Mouse (Mus musculus) olfactory bulb, adult 2 months (tissue): ENCODE results near the gene Swt1.

Experiments used
- CTCF ChIP-seq: fragments of 200-500 bp; IDR thresholded peaks from 2 replicates; pipeline ENCODE4 v1.5.1; 2012; ENCODE audit warnings: low read depth, mild to moderate bottlenecking, low read length, moderate library complexity; ENCODE audit not compliant: insufficient read depth
- POLR2A ChIP-seq: fragments of 200-500 bp; IDR thresholded peaks from 2 replicates; pipeline ENCODE4 v1.6.1; 2012; ENCODE audit warnings: mild to moderate bottlenecking, low read depth, low read length, moderate library complexity; ENCODE audit not compliant: insufficient read depth

GRCm38 (mm10) chr1:151422178-151422577 lies 6.1 kb downstream of the Swt1 start:
- TF ChIP-seq CTCF (no peak), POLR2A (no peak)
